Mouse (Mus musculus) cortical plate, adult 2 months (tissue): ENCODE measurements around the gene Cope. TPM values are rescaled to one million over a fixed set of nuclear protein-coding genes. Genes with fewer than 3 reads are reported as not detected.

Experiments used
- H3K27ac ChIP-seq: fragments of 200-500 bp; 2 replicates; pipeline ENCODE4 v1.5.1; 2012; ENCODE audit warnings: low read length, control low read depth, inconsistent platforms; ENCODE audit not compliant: insufficient read depth
- H3K4me1 ChIP-seq: fragments of 200-500 bp; 2 replicates; pipeline ENCODE4 v1.6.1; 2011; ENCODE audit warnings: low read length; ENCODE audit not compliant: control insufficient read depth, insufficient read depth
- H3K4me3 ChIP-seq: fragments of 200-500 bp; 2 replicates; pipeline ENCODE4 v1.5.1; 2011; ENCODE audit warnings: mild to moderate bottlenecking, low read length, control low read depth; ENCODE audit not compliant: insufficient read depth
- CTCF ChIP-seq: fragments of 200-500 bp; IDR thresholded peaks from 2 replicates; pipeline ENCODE4 v1.5.1; 2011; ENCODE audit warnings: mild to moderate bottlenecking, control low read depth, low read length; ENCODE audit not compliant: insufficient read depth; ENCODE audit errors: extremely low read depth
- POLR2A ChIP-seq: fragments of 200-500 bp; IDR thresholded peaks from 2 replicates; pipeline ENCODE4 v1.6.1; 2011; ENCODE audit warnings: mild to moderate bottlenecking, low read length, control low read depth; ENCODE audit not compliant: insufficient read depth; ENCODE audit errors: extremely low read depth
- polyA plus RNA-seq: library from polyadenylated mRNA; depleted of rRNA; stranded (reverse); fragments of >200 nt; gene quantifications from 2 replicates; pipeline ENCODE4 v1.2.3, GENCODE M21; 2012

The Cope gene
- polyA plus RNA-seq, 1 experiment = 232 TPM

- no peak for TF ChIP-seq CTCF
- no peak for TF ChIP-seq POLR2A
- Histone ChIP-seq H3K4me1 (no peaks in the 10 kb centered on the region), H3K4me3 (no peak overlapping the region), H3K27ac (no peak overlapping the region)
Observed at GRCm38 (mm10) chr8:70293988-70294405, 8.3 kb upstream of the Cope start.

- TF ChIP-seq CTCF (no peak), POLR2A (no peak)
- Histone ChIP-seq H3K4me3 (no peak overlapping the region), H3K4me1 (peaks cover 11% of the 10 kb centered on the region), H3K27ac (no peak overlapping the region)
Observed at GRCm38 (mm10) chr8:70300881-70301280, 1.4 kb upstream of the Cope start.

GRCm38 (mm10) chr8:70302901-70303300, 583 bp downstream of the Cope start:
- H3K4me3 ChIP-seq = peak overlapping the region; percentile 84
- TF ChIP-seq CTCF (no peak), POLR2A (no peak)
- peaks cover 11% of the 10 kb centered on the region for H3K4me1 ChIP-seq
- H3K27ac ChIP-seq = peak overlapping the region; percentile 56; the same call in 1 of the 2 replicates

GRCm38 (mm10) chr8:70309311-70309710, 7.0 kb downstream of the Cope start:
- TF ChIP-seq POLR2A = no peak
- TF ChIP-seq CTCF = peak; percentile 57
- Histone ChIP-seq H3K4me1 (no peaks in the 10 kb centered on the region), H3K27ac (no peak overlapping the region), H3K4me3 (no peak overlapping the region)

- TF ChIP-seq POLR2A (no peak), CTCF (no peak)
- Histone ChIP-seq H3K4me3 (no peak overlapping the region), H3K4me1 (no peaks in the 10 kb centered on the region)
Observed at GRCm38 (mm10) chr8:70313399-70313798, 11.1 kb downstream of the Cope start.

GRCm38 (mm10) chr8:70315624-70316510, 13.5 kb downstream of the Cope start, which contains the start of gene Cers1:
TSS of gene Cers1 (plus strand) at chr8:70315775.
- Histone ChIP-seq H3K4me1 (no peaks in the 10 kb centered on the region), H3K27ac (peak within 1 kb of the TSS; percentile 95), H3K4me3 (peak within 1 kb of the TSS; percentile 89)
- TF ChIP-seq POLR2A (peak; percentile 53; the same call in 1 of the 2 replicates), CTCF (no peak)

More at GRCm38 (mm10) chr8:70313399-70313798, 11.1 kb downstream of the Cope start:
- H3K27ac ChIP-seq = no peak overlapping the region

- Histone ChIP-seq H3K27ac (peak overlapping the region; percentile 95), H3K4me1 (no peaks in the 10 kb centered on the region), H3K4me3 (peak overlapping the region; percentile 89)
- no peak for TF ChIP-seq CTCF
- TF ChIP-seq POLR2A = peak; percentile 68
Observed at GRCm38 (mm10) chr8:70316511-70317504, 14.5 kb downstream of the Cope start.

- Histone ChIP-seq H3K4me3 (no peak overlapping the region; the same call in 1 of the 2 replicates), H3K27ac (no peak overlapping the region), H3K4me1 (no peaks in the 10 kb centered on the region)
- TF ChIP-seq CTCF (no peak), POLR2A (no peak)
Observed at GRCm38 (mm10) chr8:70317872-70318271, 15.6 kb downstream of the Cope start.

- no peak overlapping the region for H3K4me3 ChIP-seq
- TF ChIP-seq CTCF (no peak), POLR2A (no peak)
- no peak overlapping the region for H3K27ac ChIP-seq
- H3K4me1 ChIP-seq = no peaks in the 10 kb centered on the region
Observed at GRCm38 (mm10) chr8:70323716-70324115, 21.4 kb downstream of the Cope start.
